Mouse (Mus musculus): ENCODE results near the gene Hspa12a. TPM values are rescaled to one million over a fixed set of nuclear protein-coding genes. Genes with fewer than 3 reads are reported as not detected.

Gene Hspa12a
- total RNA-seq, 2 experiments from 2014 or later: 15.9 to 19.4 TPM

- peak; percentile 89 to 95 for DNase-seq
Observed at GRCm38 (mm10) chr19:58860255-58861173, 82.9 kb downstream of the Hspa12a start.

DNA sequence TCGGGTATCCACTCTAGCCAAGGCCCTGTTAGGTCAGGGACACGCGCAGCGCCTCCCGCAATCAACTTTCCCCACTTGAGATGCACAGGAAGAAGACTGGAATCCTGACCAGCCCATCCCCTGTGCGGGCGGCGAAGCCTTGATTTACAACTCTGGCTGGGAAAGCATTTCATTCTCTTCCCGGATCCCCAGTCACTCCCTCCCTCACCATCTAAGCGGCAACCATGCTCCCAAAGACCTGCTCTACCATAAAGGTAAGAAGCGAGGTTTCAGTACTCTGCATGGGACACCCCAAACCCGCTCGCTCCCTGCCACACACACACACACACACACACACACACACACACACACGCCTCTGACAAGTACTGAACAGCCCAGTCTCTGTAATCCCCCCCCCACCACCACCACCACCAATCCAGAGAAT, 83.6 kb downstream of the Hspa12a start:
- peak in 1 of 2 experiments; percentile 35 for DNase-seq

DNA sequence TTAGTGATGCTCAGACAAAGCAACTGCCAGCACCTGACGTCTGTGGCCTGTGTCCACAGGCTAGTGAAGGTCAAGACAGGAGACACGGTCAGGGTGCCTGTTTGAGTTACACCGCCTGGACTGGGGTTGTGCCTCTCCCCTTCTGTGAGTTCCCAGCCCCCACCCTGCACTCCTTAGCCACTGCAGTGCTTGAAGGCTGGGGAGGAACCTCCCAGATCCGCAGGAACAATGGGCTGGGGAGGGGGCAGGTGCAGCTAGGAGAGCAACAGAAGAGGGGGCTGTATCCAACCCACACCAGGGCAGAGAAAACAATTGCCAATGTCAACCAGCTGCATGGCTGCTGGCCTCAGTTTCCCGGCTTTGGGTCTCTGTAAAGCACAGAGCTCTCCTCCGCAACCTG, 84.1 kb downstream of the Hspa12a start:
- no peak for DNase-seq

DNA sequence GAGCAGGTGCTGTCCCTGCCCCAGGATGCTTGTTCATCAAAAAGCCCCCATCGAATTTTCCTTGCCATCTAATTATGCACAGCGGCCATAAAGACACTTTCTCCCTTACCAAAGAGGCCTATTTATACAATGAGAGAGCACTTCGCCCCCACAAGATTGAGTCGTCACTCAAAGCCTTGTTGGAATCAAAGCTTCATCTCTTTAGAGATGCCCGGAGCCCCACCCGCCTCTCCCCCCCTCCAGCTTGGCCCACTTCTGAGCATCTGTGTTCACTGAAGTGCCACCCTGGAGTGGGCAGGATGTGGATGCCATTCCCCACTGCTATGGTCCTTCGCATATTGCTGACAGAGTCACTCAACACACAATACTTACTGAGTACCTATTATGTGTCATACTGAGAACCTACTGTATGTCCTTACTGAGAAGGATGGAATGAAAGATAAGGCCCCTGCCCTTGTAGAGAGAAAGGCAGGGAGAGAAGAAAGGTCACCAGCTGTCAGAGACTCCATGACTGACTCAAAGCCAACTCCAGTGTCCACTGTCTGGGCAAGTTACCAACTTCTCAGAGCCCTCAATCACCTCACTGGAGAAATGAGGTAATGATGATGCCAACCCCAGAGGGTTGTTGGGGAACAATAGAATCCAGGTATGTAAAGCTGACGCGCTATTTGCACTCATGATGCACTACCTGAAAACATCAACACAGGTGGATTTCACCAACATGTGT, 87.2 kb downstream of the Hspa12a start:
- DNase-seq: no peak

- DNase-seq: no peak
Observed at GRCm38 (mm10) chr19:58854899-58855298, 88.6 kb downstream of the Hspa12a start.

DNA sequence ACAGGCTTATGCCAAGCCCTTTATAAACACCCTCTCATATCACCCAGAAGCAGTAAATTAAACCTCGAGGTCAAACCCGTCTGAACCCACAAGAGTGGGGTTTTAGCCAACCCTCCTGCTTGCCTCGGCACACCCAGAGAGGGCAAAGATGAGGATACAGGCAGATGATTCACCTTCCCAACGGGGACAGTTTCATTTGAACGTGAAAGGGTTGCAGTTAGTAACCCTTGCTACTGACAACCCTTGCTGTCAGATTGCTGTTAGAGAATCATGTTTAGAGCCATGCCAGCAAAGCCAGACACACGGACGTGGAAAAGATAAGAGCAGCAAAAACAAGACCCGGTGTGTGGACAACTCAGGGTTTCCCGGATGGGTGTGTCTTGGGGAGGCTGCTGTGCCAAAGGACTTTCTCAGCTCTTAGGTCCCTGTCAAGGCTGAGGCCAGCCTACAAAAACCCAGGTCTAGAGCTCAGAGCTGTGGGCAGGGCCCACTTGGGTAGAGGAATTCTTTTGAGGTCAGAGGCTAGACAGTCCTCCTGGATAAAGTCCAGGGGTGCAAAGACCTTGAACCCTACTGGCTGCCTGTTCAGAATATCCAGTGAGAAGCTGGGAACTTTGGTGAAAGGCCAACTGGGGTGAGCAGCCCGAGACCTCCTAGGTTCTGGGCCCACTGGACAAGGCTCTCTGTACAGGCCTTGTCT, 90.3 kb downstream of the Hspa12a start:
- peak; percentile 56 to 58 for DNase-seq

DNA sequence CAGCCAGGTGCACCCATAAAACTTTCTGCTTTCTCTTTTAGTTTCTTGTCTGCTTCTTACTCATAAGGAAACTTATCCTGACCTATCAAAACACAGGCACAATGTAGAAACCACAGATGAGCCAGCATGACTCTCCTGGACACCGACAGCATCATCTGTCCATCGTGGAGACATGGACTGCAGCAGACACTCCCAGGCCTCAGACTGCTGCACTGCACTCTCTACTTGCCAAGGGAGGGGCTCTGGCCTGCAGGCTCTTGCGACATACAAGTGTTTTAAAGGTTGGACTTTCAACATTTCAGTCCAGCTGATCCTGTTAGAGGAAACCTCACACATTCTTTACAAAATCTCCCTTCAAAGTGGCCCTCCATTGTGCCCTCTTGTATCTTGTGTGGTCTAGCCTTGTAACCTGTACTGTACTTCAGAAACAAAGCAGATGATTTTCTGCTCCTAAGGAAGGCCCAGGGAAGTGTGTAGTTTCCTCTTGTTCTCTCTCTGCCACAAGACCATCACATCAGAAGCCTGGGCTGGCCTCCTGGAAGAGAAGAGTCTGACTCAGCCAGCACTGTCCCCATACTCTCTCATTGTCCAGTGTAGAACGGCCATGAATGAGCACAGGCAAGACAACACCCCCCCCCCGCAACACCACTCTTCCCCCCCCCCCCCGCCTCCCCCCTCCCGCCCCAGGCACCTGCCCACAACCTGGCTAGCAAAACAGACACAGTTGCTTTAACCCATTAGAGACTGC, 92.6 kb downstream of the Hspa12a start:
- peak; percentile 56 to 73 for DNase-seq

DNA sequence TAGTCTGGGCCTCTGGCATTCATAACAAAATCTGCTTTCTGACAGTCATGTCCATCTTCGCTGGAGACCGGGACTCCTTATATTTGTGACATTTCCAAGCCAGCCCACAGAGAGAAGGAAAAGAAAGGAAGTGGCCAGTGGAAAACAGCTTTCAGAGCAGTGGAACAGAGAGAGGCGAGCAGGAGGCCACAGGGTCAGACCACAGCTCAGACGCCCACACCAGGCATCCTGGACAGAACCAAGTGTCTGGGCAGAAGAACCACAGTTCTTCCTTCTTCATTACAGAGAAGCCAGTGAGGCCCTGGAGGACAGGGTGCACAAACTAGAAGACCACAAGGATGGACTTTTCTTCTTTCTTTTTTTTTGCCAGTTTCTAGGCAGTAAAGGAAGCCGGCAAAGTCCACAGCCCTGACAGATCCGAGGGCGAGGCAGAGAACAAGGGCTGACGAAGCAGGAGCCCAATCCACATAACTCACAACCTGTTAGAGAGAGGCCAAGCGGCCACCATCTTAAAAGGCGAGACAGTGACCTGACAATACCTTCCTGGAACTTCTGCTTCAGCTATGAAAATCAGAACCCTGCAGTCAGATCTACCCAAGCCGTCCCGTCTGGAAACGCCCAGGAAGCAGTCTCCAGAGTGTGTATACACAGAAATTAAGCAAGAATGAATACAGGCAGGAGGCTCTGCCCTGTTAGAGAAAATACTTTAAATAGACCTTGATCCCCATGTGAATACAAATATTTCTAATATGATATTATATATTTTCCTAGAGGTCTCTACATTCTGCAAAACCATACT, 93.9 kb downstream of the Hspa12a start:
- DNase-seq: no peak

DNA sequence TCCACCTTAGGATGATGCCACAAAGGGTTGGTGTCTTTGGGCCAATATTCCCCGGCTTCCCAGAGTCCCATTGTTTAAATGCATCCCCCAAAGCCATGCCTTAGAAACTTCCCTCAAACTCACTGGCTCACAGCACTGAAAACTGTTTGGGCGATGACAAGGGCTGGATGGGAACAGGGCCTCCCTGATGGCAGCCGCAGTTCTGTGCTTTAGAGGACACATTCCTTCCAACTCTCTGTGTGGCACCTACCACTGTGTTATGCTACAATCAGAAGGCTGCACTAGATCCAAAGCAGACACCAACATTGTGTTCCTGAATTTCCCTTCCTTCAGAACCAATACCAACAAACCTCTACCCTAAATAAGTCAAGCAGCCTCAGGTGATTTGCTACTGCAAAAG, 99.8 kb downstream of the Hspa12a start:
- no peak for DNase-seq

DNA sequence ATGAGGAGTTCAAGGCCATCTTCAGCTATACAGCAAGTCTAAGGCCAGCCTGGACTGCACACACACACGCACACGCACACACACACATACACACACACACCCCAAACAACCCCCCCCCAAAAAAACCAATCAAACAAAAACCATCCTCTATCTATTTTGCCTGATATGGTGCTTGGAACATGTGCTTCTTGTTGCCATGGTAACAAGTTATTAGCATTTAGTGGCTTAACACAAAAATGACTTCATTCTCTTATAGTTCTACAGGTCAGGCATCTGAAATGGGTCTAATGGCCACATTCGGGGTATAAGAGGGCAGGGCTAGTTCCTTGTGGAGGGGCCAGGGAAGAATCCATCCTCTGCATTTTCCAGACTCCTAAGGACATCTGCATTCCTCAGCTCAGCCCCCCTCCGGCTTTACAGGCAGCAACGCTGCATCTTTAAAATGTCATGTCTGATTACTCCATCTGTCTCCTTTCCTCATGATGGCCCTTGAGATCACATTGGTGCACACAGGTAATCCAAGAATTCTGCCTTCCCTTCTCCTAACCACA, 102.7 kb downstream of the Hspa12a start:
- DNase-seq: no peak

DNA sequence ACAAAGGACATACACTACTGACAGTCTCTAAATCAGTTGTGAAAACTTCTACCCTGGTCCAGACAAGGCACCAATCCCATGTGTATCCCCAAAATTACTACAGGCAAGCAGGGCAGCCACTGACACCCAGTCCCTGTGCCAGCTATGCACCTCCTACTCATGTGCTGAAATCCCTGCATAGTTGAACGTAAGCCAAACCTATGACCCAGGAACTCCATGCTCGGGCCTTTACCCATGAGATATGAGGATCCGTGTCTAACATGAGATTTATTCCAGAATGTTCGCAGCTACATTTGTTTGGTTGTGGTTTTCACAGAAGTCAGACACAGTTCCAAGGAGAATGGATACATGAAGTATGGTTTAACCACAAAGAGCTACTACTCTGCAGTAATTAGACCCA, 103.6 kb downstream of the Hspa12a start:
- DNase-seq: peak; percentile 36 to 47

DNA sequence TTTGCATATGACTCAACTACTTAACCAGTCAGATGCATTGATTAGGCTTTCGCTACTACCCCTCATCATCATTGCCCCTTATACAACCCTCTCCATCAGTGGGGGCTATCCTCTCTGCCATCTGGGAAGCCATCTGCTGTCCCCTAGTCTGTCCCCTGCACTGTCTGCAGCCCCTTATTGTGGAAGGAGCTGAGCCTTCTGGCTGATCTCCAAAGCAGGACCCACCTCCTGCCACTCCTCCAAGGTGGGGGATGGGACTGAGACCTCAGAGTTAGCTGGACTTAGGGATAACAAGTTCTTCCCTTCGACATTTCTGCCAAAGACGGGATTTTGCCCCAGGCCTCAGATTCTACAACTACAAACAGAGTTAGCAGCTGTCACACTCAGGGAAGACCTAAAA, 104.1 kb downstream of the Hspa12a start:
- DNase-seq: no peak

DNA sequence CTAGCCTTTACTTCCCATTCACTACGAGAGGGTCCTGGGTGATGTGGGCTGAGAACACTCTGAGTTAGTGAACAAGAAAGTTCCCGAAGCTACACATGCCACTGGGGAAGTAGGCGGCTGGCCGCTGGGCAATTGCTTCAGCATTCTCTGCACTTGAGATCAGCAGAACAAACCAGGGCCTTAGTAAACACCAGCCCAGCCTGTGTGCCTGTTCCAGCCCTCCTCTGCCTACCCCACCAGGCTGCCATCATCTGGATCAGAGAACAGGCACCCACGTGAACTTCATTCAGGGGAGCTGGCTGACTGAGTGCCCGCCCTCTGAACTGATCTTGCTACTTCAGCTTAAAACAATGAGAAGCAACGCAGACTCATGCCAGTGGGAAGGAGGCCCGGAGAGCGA, 104.7 kb downstream of the Hspa12a start:
- DNase-seq: peak in 1 of 2 experiments; percentile 37

- DNase-seq: no peak
Observed at GRCm38 (mm10) chr19:58833639-58834180, 109.7 kb downstream of the Hspa12a start.

DNA sequence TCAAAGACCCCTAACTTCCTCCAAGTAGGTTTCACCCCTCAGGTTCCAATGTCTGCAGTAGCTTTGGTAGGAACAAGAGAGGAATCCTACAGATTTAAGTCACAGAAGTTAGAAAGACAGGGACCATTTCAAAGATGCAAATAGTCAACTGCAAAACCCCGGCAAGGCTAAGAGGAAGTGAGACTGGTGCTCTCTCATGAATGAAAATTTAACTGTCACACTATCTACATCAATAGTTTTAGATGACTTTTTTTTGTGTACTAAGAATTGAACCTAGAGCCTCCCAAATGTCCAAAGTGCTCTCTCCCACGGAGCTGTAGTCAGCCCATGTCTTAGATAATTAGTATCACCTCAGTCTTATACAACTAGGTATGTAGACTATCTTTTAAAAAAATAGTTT, 110.5 kb downstream of the Hspa12a start:
- DNase-seq: no peak

GRCm38 (mm10) chr19:58831280-58831922, 112.1 kb downstream of the Hspa12a start:
- no peak for DNase-seq

GRCm38 (mm10) chr19:58830182-58830581, 113.3 kb downstream of the Hspa12a start:
- DNase-seq: no peak

DNA sequence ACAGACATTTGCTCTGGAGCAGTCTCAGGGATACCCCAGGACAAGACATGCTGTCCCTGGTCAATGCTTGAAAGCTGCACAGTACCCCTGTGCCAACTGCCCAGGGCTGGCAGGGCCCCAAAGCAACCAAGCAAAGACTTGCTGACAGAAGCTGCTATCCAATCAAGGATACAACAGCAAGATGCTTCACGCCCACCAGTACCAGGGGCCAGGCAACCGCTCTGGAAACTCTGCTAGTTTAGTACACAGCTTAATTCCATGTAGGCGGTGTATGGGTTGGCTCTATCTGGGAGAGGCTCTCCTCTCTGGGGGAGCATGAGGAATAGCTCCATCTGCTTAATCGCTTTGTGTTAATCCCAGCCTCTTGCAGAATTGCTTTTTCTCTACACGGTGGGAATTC, 113.9 kb downstream of the Hspa12a start:
- DNase-seq: peak in 1 of 2 experiments; percentile 27

DNA sequence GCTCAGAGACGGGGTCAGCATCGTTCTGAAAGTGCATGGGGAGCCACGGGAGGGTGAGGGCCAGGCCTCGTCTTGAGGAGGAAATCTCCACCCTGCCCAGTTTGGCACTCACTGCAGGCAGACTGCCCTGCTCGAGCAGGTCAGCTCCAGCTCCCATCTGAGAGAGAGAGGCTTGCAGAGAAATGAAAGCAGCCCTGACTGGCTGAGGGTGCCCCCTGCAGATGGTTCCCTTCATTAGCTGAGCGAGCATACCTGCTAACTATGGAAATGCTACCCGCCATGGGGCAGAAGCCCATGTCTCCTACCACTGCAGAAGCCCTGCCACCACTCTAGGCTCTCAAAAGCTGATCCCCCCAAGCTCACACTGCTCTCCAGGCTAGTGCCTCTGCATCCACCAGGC, 115.8 kb downstream of the Hspa12a start:
- peak; percentile 26 to 32 for DNase-seq

GRCm38 (mm10) chr19:58824316-58824715, 119.1 kb downstream of the Hspa12a start:
- DNase-seq: no peak

All from heart, adult 18-20 months (tissue).